Mouse (Mus musculus): ENCODE results near the gene Usp20. TPM values are rescaled to one million over a fixed set of nuclear protein-coding genes. Genes with fewer than 3 reads are reported as not detected.

Gene Usp20
- total RNA-seq, 2 experiments from 2014 or later, result 6.6 to 8.7 TPM

- DNase-seq, result no peak
- intact Hi-C loops (cut with DNase I), result loop anchor here (5.0 kb wide), 1 partner anchor 50 kb away; no protein-coding TSS in a partner anchor
Observed at GRCm38 (mm10) chr2:31067696-31068245, 85.7 kb downstream of the Usp20 start.

- peak in 1 of 2 experiments; percentile 30 for DNase-seq
- intact Hi-C loops (cut with DNase I), result loop anchor here (5.0 kb wide), 1 partner anchor 49 kb away; no protein-coding TSS in a partner anchor
Observed at GRCm38 (mm10) chr2:31068246-31069113, 86.4 kb downstream of the Usp20 start.

DNA sequence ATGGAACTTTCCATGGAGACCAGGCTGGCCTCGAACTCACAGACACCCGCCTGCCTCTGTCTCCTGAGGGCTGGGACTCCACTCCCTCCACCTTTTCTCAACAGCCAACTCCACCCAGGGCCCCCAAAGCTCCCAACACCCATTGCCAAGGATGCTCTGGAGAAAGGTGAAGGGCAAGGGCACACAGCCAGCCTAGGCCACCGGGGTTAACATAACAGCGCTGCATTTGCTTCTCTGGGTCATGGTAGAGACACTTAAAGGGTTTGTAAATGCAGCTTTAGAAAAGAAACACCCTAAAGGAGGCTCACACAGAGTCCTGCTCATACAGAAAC is 87.0 kb downstream of the Usp20 start:
- intact Hi-C loops (cut with DNase I), result loop anchor here (5.0 kb wide), 1 partner anchor 48 kb away; no protein-coding TSS in a partner anchor

GRCm38 (mm10) chr2:31069506-31069905 is 87.4 kb downstream of the Usp20 start:
- DNase-seq, result no peak
- intact Hi-C loops (cut with DNase I), result loop anchor here (5.0 kb wide), 1 partner anchor 48 kb away; no protein-coding TSS in a partner anchor

More for the DNA sequence above, 87.0 kb downstream of the Usp20 start:
- no peak for DNase-seq

Other genes starting within 250 kb of the Usp20 start
- gene 1700001O22Rik, start 178.6 kb upstream of the Usp20 start, total RNA-seq (2021), result 1 to 10 TPM; 1.3 to 5.3 TPM
- gene Ntmt1, start 174.5 kb upstream of the Usp20 start, total RNA-seq (2021), result 10 to 100 TPM; 13.0 to 15.9 TPM
- gene Asb6, start 151.9 kb upstream of the Usp20 start, total RNA-seq (2021), result 1 to 10 TPM; 6.6 to 7.6 TPM
- 1 to 10 TPM; 1.9 to 2.4 TPM for gene Prrx2, start 147.3 kb upstream of the Usp20 start, total RNA-seq (2021)
- gene Ptges, start 52.4 kb upstream of the Usp20 start, total RNA-seq (2021), result 1 to 10 TPM; 3.0 to 6.5 TPM
- gene Tor1b, start 29.3 kb upstream of the Usp20 start, total RNA-seq (2021), result 10 to 100 TPM; 19.0 to 22.7 TPM
- gene Tor1a, start 14.3 kb upstream of the Usp20 start, total RNA-seq (2021), result 1 to 10 TPM; 4.1 to 5.1 TPM
- gene BC005624, start 78 bp upstream of the Usp20 start, total RNA-seq (2021), result 10 to 100 TPM; 19.8 to 22.8 TPM
- gene Fnbp1, start 159.7 kb downstream of the Usp20 start, total RNA-seq (2021), result 10 to 100 TPM; 10.6 to 10.7 TPM
- gene Gpr107, start 170.0 kb downstream of the Usp20 start, total RNA-seq (2021), result 10 to 100 TPM; 19.2 to 23.8 TPM